Mouse (Mus musculus) cerebellum, adult 2 months (tissue): ENCODE measurements around the gene Wdfy1. TPM values are rescaled to one million over a fixed set of nuclear protein-coding genes. Genes with fewer than 3 reads are reported as not detected.
A peak's percentile ranks its signal among the peaks of the same experiment; 100 is the strongest.

ENCODE experiments used
- DNase-seq, 2 experiments: peaks; one replicate each; pipeline ENCODE4 v3.0.0; 2021
- H3K27ac ChIP-seq: fragments of 200-500 bp; 2 replicates; pipeline ENCODE4 v1.5.1; 2012; ENCODE audit warnings: low read length, control low read depth, inconsistent platforms; ENCODE audit not compliant: insufficient read depth
- H3K27me3 ChIP-seq: fragments of 200-500 bp; 2 replicates; pipeline ENCODE4 v1.6.1; 2012; ENCODE audit warnings: inconsistent platforms, mild to moderate bottlenecking, low read length, moderate library complexity; ENCODE audit not compliant: control insufficient read depth, insufficient read depth
- H3K4me1 ChIP-seq: fragments of 200-500 bp; 2 replicates; pipeline ENCODE4 v1.6.1; 2011; ENCODE audit warnings: low read length; ENCODE audit not compliant: control insufficient read depth, insufficient read depth
- H3K4me3 ChIP-seq: fragments of 200-500 bp; replicated peaks from 2 replicates; pipeline ENCODE3; 2011; ENCODE audit warnings: mild to moderate bottlenecking, low read depth, low read length, control low read depth; ENCODE audit not compliant: insufficient read depth
- CTCF ChIP-seq: fragments of 200-500 bp; IDR thresholded peaks from 2 replicates; pipeline ENCODE4 v1.5.1; 2011; ENCODE audit warnings: low read depth, mild to moderate bottlenecking, control low read depth, low read length, moderate library complexity, borderline replicate concordance; ENCODE audit not compliant: insufficient read depth
- POLR2A ChIP-seq: fragments of 200-500 bp; IDR thresholded peaks from 2 replicates; pipeline ENCODE4 v1.6.1; 2011; ENCODE audit warnings: low read length, control low read depth, borderline replicate concordance; ENCODE audit not compliant: insufficient read depth
- WGBS: fragments of 180-500 bp; shearing (Covaris S2); methylation state at CpG from one replicate; pipeline ENCODE4 v1.1.7; 2018; 5-methylcytosine and 5-hydroxymethylcytosine counted together
- polyA plus RNA-seq: library from polyadenylated mRNA; depleted of rRNA; stranded (reverse); fragments of >200 nt; gene quantifications from 2 replicates; pipeline ENCODE4 v1.2.3, GENCODE M21; 2012

Gene Wdfy1
- polyA plus RNA-seq, 1 experiment: 29.9 TPM

DNA sequence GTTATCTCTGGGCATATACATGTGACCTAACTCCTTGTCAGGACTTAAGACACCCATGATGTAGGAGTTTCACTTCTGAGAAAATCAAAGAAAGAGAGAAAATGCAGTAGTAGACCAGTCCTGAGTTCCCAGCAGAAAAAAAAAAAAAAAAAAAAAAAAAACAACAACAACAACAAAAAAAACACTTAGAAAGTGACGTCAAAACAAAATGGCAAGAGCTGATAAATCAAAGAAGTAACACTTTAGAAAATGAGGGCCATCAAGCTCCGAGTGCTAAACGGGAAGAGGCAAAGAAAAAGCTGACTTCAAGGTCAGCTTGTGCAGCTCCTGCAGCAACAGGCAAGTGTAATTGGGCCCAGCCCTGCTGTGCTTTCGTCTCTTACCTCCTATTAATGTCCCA, 100.2 kb downstream of the Wdfy1 start:
- no peaks in the 10 kb centered on the region; the same call in 1 of the 2 replicates for H3K4me1 ChIP-seq
- 82% methylated on average over 4 of the region's 4 CpGs for WGBS
- TF ChIP-seq CTCF (no peak), POLR2A (no peak)
- no peaks in the 10 kb centered on the region for H3K27me3 ChIP-seq
- no peak overlapping the region for H3K27ac ChIP-seq
- H3K4me3 ChIP-seq: no peak overlapping the region
- no peak for DNase-seq

GRCm38 (mm10) chr1:79671543-79672337, 104.2 kb downstream of the Wdfy1 start, which contains the start of gene Ap1s3:
TSS of gene Ap1s3 (minus strand) at chr1:79671972.
- DNase-seq: peak; percentile 63 to 72
- Histone ChIP-seq H3K27me3 (no peaks in the 10 kb centered on the region), H3K4me3 (peak within 1 kb of the TSS; percentile 82), H3K27ac (no peak within 1 kb of the TSS), H3K4me1 (no peaks in the 10 kb centered on the region; the same call in 1 of the 2 replicates)
- TF ChIP-seq POLR2A: no peak
- TF ChIP-seq CTCF: no peak
- WGBS: under 1% methylated on average over 51 of the region's 51 CpGs

- Histone ChIP-seq H3K27ac (no peak overlapping the region), H3K4me1 (no peaks in the 10 kb centered on the region; the same call in 1 of the 2 replicates), H3K27me3 (no peaks in the 10 kb centered on the region), H3K4me3 (peak overlapping the region; percentile 82)
- 5% methylated on average over 11 of the region's 11 CpGs for WGBS
- no peak for TF ChIP-seq POLR2A
- TF ChIP-seq CTCF: no peak
- no peak for DNase-seq
Observed at GRCm38 (mm10) chr1:79671196-79671542, 104.8 kb downstream of the Wdfy1 start.

DNA sequence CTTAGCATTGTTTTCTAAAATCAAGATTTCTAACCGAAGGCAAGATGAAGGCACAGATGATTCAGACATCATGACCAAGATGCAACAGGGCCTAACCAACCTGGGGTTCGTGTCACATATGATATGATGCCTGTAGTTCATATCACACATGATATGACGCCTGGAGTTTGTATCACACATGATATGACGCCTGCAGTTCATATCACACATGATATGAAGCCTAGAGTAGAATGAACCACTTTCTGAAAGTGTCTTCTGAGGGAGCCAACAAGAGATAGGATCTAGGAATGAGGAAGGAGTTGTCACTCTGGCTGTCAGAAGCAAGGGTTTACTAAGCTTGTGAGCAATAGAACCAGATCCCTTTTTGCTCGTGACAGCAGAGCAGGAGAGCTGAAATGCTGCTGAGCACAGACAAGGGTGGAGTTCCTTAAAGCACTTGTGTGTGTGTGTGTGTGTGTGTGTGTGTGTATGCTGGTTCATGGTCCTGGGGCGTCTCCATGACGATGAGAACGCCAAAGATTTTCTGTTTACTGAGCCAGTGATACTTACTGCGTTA, 106.4 kb downstream of the Wdfy1 start:
- Histone ChIP-seq H3K4me1 (peaks cover 3% of the 10 kb centered on the region; the same call in 1 of the 2 replicates), H3K4me3 (no peak overlapping the region), H3K27me3 (no peaks in the 10 kb centered on the region), H3K27ac (no peak overlapping the region)
- TF ChIP-seq CTCF (no peak), POLR2A (no peak)
- WGBS: 90% methylated on average over 9 of the region's 9 CpGs
- no peak for DNase-seq

DNA sequence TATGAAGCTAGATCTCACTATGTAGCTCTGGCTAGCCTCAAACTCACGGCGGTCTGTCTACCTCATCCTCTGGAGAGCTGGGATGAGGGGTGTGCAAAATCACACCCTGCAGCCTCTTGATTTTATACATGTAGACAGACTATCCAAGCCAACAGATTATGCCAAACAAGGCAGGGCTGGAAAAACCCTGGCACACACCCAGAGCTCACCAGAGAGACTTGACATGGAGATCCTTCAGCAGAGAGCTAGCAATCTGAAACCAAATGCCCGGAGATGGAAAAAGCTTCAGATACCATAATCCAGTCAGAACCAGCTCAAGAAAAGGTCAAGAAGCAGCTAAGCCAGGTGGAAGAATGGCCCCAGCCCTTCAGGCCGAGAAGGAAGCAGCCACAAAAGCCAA, 111.0 kb downstream of the Wdfy1 start:
- no peaks in the 10 kb centered on the region for H3K27me3 ChIP-seq
- peak; percentile 26 to 41 for DNase-seq
- H3K4me3 ChIP-seq: no peak overlapping the region
- no peak overlapping the region for H3K27ac ChIP-seq
- 18% methylated on average over 4 of the region's 4 CpGs for WGBS
- 0 out of 2 replicates have a peak, but pooled peaks cover 3% of the 10 kb centered on the region for H3K4me1 ChIP-seq
- TF ChIP-seq POLR2A (no peak), CTCF (no peak)

DNA sequence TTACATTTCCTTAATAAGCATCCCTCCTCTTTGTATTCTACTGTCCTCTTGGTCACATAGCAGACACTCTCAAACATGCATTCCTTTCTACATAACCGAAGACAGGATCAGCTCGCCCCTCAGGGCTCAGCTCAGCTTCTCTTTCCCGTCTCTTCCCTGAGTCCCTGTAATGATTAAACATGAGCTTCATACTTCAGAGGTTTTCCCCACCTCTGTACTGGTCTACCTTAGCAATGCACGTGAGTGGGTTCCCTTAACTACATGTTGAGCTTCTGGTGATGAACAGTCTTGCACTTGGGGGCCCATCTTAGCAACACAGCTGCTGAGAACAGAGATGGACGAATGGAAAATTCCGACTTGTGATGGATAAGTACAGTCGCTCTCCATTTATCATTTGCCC, 116.3 kb downstream of the Wdfy1 start:
- no peak for DNase-seq
- WGBS: 90% methylated on average over 7 of the region's 7 CpGs
- no peak overlapping the region for H3K27ac ChIP-seq
- H3K27me3 ChIP-seq: no peaks in the 10 kb centered on the region
- no peak overlapping the region for H3K4me3 ChIP-seq
- TF ChIP-seq POLR2A: no peak
- no peak for TF ChIP-seq CTCF
- no peaks in the 10 kb centered on the region for H3K4me1 ChIP-seq

DNA sequence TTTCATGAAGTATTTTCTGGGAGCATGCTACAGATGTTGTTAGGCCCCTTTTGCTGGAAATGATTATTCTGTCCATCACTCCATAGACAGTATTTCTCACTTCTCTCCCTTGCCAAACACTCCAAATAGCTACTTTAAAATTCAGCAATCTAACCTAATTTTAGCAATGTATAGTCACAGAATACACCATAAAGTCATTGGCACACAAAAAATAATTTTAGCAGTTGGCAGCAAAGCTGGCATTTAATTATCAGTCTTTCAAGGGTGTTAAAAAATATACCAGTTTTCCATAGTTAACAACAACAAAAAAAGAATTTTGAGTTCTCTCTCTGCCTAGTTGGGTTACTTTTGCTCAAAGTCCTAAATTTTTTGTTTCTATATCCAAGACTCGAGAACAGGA, 118.5 kb downstream of the Wdfy1 start:
- no peaks in the 10 kb centered on the region for H3K4me1 ChIP-seq
- WGBS: 75% methylated on average over 1 of the region's 1 CpGs
- TF ChIP-seq CTCF (no peak), POLR2A (no peak)
- DNase-seq: no peak
- no peaks in the 10 kb centered on the region for H3K27me3 ChIP-seq
- no peak overlapping the region for H3K27ac ChIP-seq
- no peak overlapping the region for H3K4me3 ChIP-seq

DNA sequence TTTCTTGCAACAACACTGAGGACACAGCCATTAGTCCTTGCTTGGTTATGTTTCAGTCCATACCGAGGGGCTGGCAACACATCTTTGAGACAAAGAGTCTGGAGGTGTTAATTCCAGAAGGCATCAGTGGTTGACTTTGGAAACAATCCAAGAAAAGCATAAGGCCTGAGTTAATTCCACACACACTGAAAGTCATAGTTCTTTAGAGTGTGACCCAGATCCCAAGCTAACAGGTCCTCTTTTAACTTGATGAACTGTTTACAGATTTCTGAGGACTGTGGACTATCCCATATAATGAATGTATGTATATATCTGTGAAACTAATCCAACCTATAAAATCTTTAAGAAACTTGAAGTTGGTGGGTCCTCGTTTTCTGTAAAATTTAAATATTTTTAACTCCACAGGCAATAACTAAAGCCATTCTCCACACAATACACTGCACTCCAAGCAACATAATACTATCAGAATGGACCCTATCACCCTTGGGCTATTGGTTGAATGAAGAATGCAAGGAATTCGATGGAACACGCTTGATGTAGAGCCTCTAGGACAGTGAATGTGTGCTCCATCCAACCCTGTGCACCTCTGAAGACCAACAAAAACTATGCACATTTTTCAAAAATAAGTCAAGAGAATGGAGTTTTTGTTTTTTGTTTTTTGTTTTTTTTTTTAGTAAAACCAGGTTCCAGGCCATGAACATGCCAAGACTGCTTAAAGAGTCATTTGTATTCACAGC, 120.0 kb downstream of the Wdfy1 start:
- no peak overlapping the region for H3K4me3 ChIP-seq
- no peak for DNase-seq
- H3K27ac ChIP-seq: no peak overlapping the region
- H3K4me1 ChIP-seq: no peaks in the 10 kb centered on the region
- TF ChIP-seq POLR2A: no peak
- no peak for TF ChIP-seq CTCF
- H3K27me3 ChIP-seq: no peaks in the 10 kb centered on the region
- WGBS: 71% methylated on average over 4 of the region's 4 CpGs
